Mouse (Mus musculus) liver, embryonic 12.5 days (tissue): Measurements from ENCODE around the gene Elmsan1. TPM values are rescaled to one million over a fixed set of nuclear protein-coding genes. Genes with fewer than 3 reads are reported as not detected.

Source experiments
- ATAC-seq: fragments of 200-750 bp; cut with Nextera tagmentation; 2 replicates; pipeline ENCODE4 v1.8.0; 2017; ENCODE audit warnings: moderate number of reproducible peaks, mild to moderate bottlenecking, moderate library complexity
- H3K27ac ChIP-seq: fragments of 300-500 bp; sonication (generic); 2 replicates; pipeline ENCODE4 v1.5.1; 2016; ENCODE audit warnings: mild to moderate bottlenecking
- H3K27me3 ChIP-seq: fragments of 300-500 bp; sonication (generic); replicated peaks from 2 replicates; pipeline ENCODE4 v1.6.1; 2016; ENCODE audit warnings: mild to moderate bottlenecking, moderate library complexity
- H3K36me3 ChIP-seq: fragments of 300-500 bp; sonication (generic); 2 replicates; pipeline ENCODE4 v1.6.1; 2016; ENCODE audit warnings: mild to moderate bottlenecking, moderate library complexity
- H3K4me1 ChIP-seq: fragments of 300-500 bp; sonication (generic); 2 replicates; pipeline ENCODE4 v1.6.1; 2016
- H3K4me2 ChIP-seq: fragments of 300-500 bp; sonication (generic); 2 replicates; pipeline ENCODE4 v1.6.1; 2016; ENCODE audit warnings: mild to moderate bottlenecking, moderate library complexity
- H3K4me3 ChIP-seq: fragments of 300-500 bp; sonication (generic); 2 replicates; pipeline ENCODE4 v1.5.1; 2016; ENCODE audit warnings: mild to moderate bottlenecking, moderate library complexity
- H3K9ac ChIP-seq: fragments of 300-500 bp; sonication (generic); 2 replicates; pipeline ENCODE4 v1.6.1; 2016; ENCODE audit warnings: mild to moderate bottlenecking, moderate library complexity
- H3K9me3 ChIP-seq: fragments of 300-500 bp; sonication (generic); replicated peaks from 2 replicates; pipeline ENCODE4 v1.6.1; 2016; ENCODE audit warnings: mild to moderate bottlenecking, moderate library complexity
- WGBS: fragments of 180-500 bp; shearing (Covaris S2); methylation state at CpG from one replicate; pipeline ENCODE4 v1.1.7; 2016; ENCODE audit not compliant: insufficient replicate concordance; 5-methylcytosine and 5-hydroxymethylcytosine counted together
- polyA plus RNA-seq: library from polyadenylated mRNA; unstranded; fragments of >200 nt; fragmentation: Nextera tagmentation; extraction: Ambion mirVana; gene quantifications from 2 replicates; pipeline ENCODE4 v1.2.1, GENCODE M21; 2016

The Elmsan1 gene
- polyA plus RNA-seq, 1 experiment from 2014 or later: 6.9 TPM

GRCm38 (mm10) chr12:84212297-84212696 lies 6.4 kb downstream of the Elmsan1 start:
- Histone ChIP-seq H3K4me2 (no peak overlapping the region), H3K27ac (no peak overlapping the region), H3K4me3 (no peak overlapping the region), H3K27me3 (no peaks in the 10 kb centered on the region), H3K36me3 (peaks cover 40% of the 10 kb centered on the region), H3K9ac (no peak overlapping the region), H3K4me1 (peaks cover 89% of the 10 kb centered on the region), H3K9me3 (no peaks in the 10 kb centered on the region)
- ATAC-seq: no peak
- WGBS: 73% methylated on average over 4 of the region's 4 CpGs

DNA sequence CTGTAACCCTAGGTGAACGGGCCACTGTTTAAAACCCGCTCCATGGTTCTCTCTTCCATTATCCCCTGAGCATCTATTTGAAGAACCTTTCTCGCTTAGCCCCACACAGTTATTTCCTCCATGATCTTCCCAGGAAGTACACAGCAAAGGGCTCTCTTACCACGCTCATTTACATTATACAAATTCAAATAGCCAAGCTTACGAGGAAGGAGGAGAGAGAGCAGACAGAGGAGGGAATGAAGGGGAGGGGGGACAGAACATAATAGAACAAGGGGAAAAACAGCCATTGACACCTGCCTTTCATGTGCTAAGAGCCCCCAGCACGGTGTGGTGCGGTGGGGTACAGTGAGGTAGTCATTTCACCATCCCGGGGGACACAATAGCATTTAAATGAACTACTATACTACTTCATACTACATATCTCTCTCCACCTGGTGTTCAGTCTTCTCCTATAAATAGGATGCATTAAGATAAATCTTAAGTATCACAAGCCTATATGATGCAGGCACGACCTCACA lies 7.6 kb downstream of the Elmsan1 start:
- Histone ChIP-seq H3K9ac (no peak overlapping the region), H3K36me3 (peaks cover 34% of the 10 kb centered on the region), H3K9me3 (no peaks in the 10 kb centered on the region), H3K27me3 (no peaks in the 10 kb centered on the region), H3K4me2 (no peak overlapping the region), H3K27ac (no peak overlapping the region), H3K4me3 (no peak overlapping the region), H3K4me1 (peaks cover 89% of the 10 kb centered on the region)
- whole genome bisulfite sequencing: 70% methylated on average over 9 of the region's 9 CpGs
- ATAC-seq: no peak

GRCm38 (mm10) chr12:84210288-84210687 lies 8.4 kb downstream of the Elmsan1 start:
- H3K9me3 ChIP-seq: no peaks in the 10 kb centered on the region
- no peak overlapping the region for H3K4me3 ChIP-seq
- no peak overlapping the region for H3K27ac ChIP-seq
- peaks cover 28% of the 10 kb centered on the region for H3K36me3 ChIP-seq
- ATAC-seq: no peak
- no peaks in the 10 kb centered on the region for H3K27me3 ChIP-seq
- no peak overlapping the region for H3K9ac ChIP-seq
- H3K4me2 ChIP-seq: no peak overlapping the region
- H3K4me1 ChIP-seq: peaks cover 89% of the 10 kb centered on the region
- WGBS: 89% methylated on average over 11 of the region's 11 CpGs

- peaks cover 89% of the 10 kb centered on the region for H3K4me1 ChIP-seq
- WGBS: 71% methylated on average over 11 of the region's 11 CpGs
- H3K4me2 ChIP-seq: no peak overlapping the region
- no peaks in the 10 kb centered on the region for H3K27me3 ChIP-seq
- no peaks in the 10 kb centered on the region for H3K9me3 ChIP-seq
- no peak overlapping the region for H3K27ac ChIP-seq
- ATAC-seq: no peak
- H3K4me3 ChIP-seq: no peak overlapping the region
- no peak overlapping the region for H3K9ac ChIP-seq
- H3K36me3 ChIP-seq: peaks cover 20% of the 10 kb centered on the region
These were observed 9.6 kb downstream of the Elmsan1 start for GRCm38 (mm10) chr12:84209093-84209492.

DNA sequence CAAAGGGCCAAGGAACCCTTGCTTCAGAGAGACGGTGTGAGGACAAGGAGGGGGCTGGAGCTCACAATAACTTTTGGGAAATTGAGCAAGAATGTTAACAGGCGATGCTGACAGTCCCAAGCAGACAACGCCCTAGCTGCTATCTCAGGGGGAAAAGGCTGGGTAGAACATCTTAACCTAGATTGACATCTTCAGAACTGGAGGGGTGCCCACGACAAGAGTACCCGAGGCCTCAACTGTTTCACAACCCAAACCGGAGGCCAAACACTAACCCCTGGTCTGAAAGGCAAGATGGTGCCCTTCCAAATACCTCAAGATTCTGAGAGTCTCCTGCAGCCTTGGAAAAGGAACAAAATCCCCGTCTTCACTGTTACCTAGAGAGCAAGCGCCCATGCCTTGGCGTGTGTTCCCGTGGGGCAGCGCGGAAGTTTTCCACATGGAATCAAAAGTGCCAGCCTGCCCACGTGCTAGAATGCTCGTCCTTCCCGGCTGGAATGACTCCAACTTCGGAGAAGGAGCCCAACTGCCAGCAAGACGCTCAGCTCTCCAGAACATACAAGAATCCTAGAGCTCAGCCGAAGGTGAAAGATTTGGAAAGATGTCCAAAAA lies 11.4 kb downstream of the Elmsan1 start:
- H3K4me3 ChIP-seq: no peak overlapping the region
- peak overlapping the region; percentile 83 for H3K4me2 ChIP-seq
- no peaks in the 10 kb centered on the region for H3K9me3 ChIP-seq
- 63% methylated on average over 18 of the region's 18 CpGs for whole genome bisulfite sequencing
- H3K4me1 ChIP-seq: peaks cover 95% of the 10 kb centered on the region
- peak overlapping the region; percentile 55 for H3K9ac ChIP-seq
- no peak for ATAC-seq
- peaks cover 14% of the 10 kb centered on the region; the same call in 1 of the 2 replicates for H3K36me3 ChIP-seq
- H3K27me3 ChIP-seq: no peaks in the 10 kb centered on the region
- peak overlapping the region; percentile 100 for H3K27ac ChIP-seq

DNA sequence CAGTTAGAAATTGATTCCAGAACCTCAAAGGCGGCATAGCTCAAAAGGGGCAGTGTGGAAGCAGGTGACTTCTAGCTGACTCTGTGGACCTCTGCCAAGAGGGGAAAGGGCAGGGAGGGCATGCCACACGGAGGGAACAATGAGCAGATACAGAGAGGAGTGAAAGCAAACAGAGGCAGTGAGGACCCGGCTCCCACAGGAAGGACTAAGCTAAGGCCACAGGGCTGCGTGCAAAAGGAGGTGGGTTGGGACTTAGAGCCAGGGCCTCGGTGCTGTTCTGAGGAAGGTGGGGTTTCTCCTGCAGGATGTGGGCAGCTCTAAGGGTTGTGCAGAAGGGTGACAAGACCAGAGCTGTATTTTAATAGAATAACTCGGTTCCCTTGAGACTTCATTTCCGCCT lies 12.2 kb downstream of the Elmsan1 start:
- H3K4me1 ChIP-seq: peaks cover 98% of the 10 kb centered on the region
- H3K4me2 ChIP-seq: peak overlapping the region; percentile 83
- WGBS: 27% methylated on average over 7 of the region's 7 CpGs
- no peak for ATAC-seq
- peak overlapping the region; percentile 55 for H3K9ac ChIP-seq
- no peak overlapping the region for H3K4me3 ChIP-seq
- no peaks in the 10 kb centered on the region for H3K27me3 ChIP-seq
- peak overlapping the region; percentile 100 for H3K27ac ChIP-seq
- peaks cover 10% of the 10 kb centered on the region; the same call in 1 of the 2 replicates for H3K36me3 ChIP-seq
- H3K9me3 ChIP-seq: no peaks in the 10 kb centered on the region

DNA sequence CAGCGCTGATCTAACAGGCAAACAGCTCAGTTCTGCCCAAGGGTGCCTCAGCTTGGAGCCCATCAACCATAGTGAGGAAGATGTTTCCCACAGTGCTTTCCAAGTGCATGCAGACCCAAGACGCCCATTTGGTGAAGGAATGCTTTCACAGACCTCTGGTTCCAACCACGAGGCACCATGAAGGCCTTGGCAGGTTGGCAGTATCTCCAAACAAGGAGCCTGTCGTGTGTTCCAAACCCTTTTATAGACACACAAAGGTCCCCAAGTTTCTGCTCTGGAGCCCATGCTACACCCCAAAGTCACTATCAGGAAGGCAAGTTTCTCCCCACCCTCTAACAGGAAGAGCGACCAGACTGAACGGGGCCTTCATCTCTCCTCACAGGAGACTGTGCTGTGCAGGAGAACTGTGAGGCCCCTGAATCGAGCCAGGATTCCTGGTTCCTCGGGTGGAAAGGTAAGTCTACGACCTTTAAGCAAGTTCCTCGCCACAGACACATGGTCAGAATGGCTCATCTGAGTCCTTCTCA lies 13.0 kb downstream of the Elmsan1 start:
- H3K4me2 ChIP-seq: peak overlapping the region; percentile 83
- H3K4me3 ChIP-seq: no peak overlapping the region
- ATAC-seq: no peak
- no peaks in the 10 kb centered on the region for H3K27me3 ChIP-seq
- no peaks in the 10 kb centered on the region for H3K9me3 ChIP-seq
- 44% methylated on average over 10 of the region's 10 CpGs for WGBS
- peak overlapping the region; percentile 55 for H3K9ac ChIP-seq
- H3K4me1 ChIP-seq: peaks cover 95% of the 10 kb centered on the region
- H3K27ac ChIP-seq: peak overlapping the region; percentile 100
- peaks cover 10% of the 10 kb centered on the region; the same call in 1 of the 2 replicates for H3K36me3 ChIP-seq

GRCm38 (mm10) chr12:84204662-84205061 lies 14.0 kb downstream of the Elmsan1 start:
- Histone ChIP-seq H3K4me3 (0 out of 2 replicates have a peak overlapping the region, but pooled peaks have one; percentile 11), H3K9ac (peak overlapping the region; percentile 55), H3K4me2 (peak overlapping the region; percentile 83), H3K9me3 (no peaks in the 10 kb centered on the region), H3K27ac (peak overlapping the region; percentile 100), H3K27me3 (no peaks in the 10 kb centered on the region), H3K36me3 (peaks cover 11% of the 10 kb centered on the region; the same call in 1 of the 2 replicates), H3K4me1 (peaks cover 87% of the 10 kb centered on the region)
- WGBS: 33% methylated on average over 8 of the region's 8 CpGs
- ATAC-seq: peak; percentile 80

- peak overlapping the region; percentile 80 for H3K9ac ChIP-seq
These were observed 14.9 kb downstream of the Elmsan1 start for GRCm38 (mm10) chr12:84203778-84204216.

DNA sequence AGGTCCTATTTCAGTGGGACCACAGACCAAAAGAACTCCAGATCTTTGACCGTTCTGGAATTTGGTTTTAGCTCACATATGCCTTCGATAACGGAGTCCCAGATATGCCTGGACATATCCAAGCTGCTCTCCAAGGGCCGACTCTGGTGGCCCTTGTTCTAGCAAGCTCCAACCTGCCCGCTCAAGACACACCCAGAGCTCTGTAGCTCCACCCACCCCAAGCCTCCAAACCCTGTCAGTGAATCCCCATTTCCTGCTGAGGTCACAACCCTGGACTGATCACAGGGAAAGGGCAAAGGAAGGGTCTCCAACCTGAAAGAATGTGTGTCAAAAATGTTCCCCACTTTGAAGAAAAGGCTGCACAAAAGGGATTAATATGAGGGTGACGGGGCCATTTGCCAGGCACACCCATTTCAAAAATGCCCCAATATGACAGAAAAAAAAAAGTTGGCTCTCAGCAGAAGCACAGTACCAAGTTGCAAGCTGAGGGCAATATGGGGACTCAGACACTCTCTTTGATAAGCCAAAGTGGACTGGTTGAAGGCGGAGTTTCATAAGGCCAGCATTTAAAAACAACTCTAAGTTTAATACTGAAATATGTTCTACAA lies 15.4 kb downstream of the Elmsan1 start:
- peak overlapping the region; percentile 100 for H3K27ac ChIP-seq
- WGBS: 26% methylated on average over 7 of the region's 7 CpGs
- H3K9ac ChIP-seq: peak overlapping the region; percentile 80
- peak overlapping the region; percentile 48 for H3K4me3 ChIP-seq
- ATAC-seq: peak; percentile 61
- H3K4me2 ChIP-seq: peak overlapping the region; percentile 83
- H3K36me3 ChIP-seq: peaks cover 11% of the 10 kb centered on the region
- no peaks in the 10 kb centered on the region for H3K9me3 ChIP-seq
- H3K27me3 ChIP-seq: no peaks in the 10 kb centered on the region
- peaks cover 89% of the 10 kb centered on the region for H3K4me1 ChIP-seq

More at GRCm38 (mm10) chr12:84203778-84204216, 14.9 kb downstream of the Elmsan1 start:
- H3K36me3 ChIP-seq: peaks cover 11% of the 10 kb centered on the region
- H3K4me1 ChIP-seq: peaks cover 89% of the 10 kb centered on the region
- H3K9me3 ChIP-seq: no peaks in the 10 kb centered on the region
- H3K27me3 ChIP-seq: no peaks in the 10 kb centered on the region
- peak; percentile 92 for ATAC-seq
- peak overlapping the region; percentile 48 for H3K4me3 ChIP-seq
- WGBS: 12% methylated on average over 7 of the region's 7 CpGs
- H3K4me2 ChIP-seq: peak overlapping the region; percentile 83
- H3K27ac ChIP-seq: peak overlapping the region; percentile 100

DNA sequence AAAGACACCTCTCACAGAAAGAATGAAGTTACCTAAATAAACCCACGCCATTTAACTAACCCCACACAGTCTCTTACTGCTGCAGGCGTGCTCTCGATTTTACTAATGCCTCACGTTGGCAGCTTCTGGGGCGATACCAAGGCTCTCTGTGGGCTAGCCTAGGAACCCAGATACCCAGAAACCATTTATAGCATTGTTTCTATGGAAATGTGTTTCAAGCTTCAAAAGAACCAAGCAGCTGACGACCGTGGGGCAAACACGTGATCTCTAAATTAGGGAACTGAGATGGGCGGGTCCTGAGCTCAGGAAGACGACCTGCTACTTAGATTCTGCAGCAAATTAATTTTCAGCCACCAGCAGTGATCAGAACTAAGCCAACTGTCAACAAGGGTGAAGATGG lies 16.1 kb downstream of the Elmsan1 start:
- no peak for ATAC-seq
- H3K9me3 ChIP-seq: no peaks in the 10 kb centered on the region
- peak overlapping the region; percentile 48; the same call in 1 of the 2 replicates for H3K4me3 ChIP-seq
- peaks cover 89% of the 10 kb centered on the region for H3K4me1 ChIP-seq
- H3K4me2 ChIP-seq: peak overlapping the region; percentile 83
- H3K27ac ChIP-seq: peak overlapping the region; percentile 100
- 48% methylated on average over 10 of the region's 10 CpGs for WGBS
- peaks cover 6% of the 10 kb centered on the region; the same call in 1 of the 2 replicates for H3K36me3 ChIP-seq
- peak overlapping the region; percentile 80 for H3K9ac ChIP-seq
- no peaks in the 10 kb centered on the region for H3K27me3 ChIP-seq
